Mouse (Mus musculus): ENCODE data around the gene Rmdn2.
A peak's percentile ranks its signal among the peaks of the same experiment; 100 is the strongest.

Rmdn2 gene

DNA sequence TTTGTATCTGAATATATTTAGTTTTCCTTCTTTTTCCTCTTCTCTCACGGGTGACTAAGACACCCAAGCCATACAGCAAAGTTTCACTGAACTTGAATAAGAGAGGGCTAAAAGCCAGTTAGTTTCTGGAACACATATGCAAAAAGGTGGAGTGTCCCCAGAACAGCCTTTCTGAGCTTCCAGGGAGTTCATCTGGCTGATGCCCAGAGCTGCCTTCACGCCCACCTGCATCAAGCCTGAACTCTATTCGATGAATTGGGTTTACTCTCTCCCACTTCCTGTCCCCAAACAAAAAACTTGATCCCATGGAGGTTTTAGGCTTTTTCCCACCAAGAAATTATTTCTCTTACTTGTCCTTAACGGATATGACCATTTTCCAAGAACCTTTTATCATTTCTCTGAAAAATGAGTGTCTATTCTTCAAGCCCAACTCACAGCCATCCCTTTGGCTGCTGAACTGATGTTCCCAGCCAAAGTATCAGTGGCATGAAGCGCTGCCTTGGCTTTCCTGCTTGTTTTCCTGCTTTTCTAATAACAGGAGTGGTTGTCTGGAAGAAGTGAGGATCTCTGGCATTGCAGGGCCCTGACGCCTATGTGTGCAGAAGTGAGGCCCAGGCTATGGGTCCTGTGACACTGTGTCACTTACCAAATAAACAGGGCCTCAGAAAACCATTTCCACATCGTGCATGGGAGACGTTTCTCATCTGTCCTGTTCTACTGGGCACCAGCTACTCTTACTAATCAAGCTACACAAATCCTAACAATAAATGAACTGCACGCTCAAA is 94.2 kb downstream of the Rmdn2 start:
- DNase-seq (ENCODE audit: low spot score), result no peak

GRCm38 (mm10) chr17:79708168-79708567 is 96.5 kb downstream of the Rmdn2 start:
- no peak for DNase-seq (ENCODE audit: low spot score)

DNA sequence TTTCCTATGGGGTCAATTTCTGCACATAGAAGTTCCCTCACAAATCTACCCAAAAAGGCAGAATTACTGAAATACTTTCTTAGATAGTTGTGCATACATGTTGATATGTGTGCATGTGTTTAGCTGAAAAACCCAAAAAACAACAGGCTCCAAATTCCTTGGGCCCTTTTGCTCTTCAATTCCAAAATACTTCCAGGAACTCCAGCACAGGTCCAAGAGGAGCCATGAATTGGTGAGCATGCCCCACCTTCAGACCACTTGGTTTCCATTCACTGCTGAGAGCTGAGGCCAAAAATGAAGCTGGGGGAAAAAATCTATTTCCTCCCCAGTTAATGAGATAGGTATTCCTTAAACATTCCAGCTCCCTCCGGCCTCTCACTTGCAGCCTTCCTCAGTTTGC is 98.1 kb downstream of the Rmdn2 start:
- DNase-seq (ENCODE audit: low spot score), result no peak

- no peak for DNase-seq (ENCODE audit: low spot score)
Measured at GRCm38 (mm10) chr17:79710246-79710842, 98.7 kb downstream of the Rmdn2 start.

- no peak for DNase-seq (ENCODE audit: low spot score)
Measured at GRCm38 (mm10) chr17:79711944-79712343, 100.3 kb downstream of the Rmdn2 start.

GRCm38 (mm10) chr17:79712536-79712935 is 100.9 kb downstream of the Rmdn2 start:
- no peak for DNase-seq (ENCODE audit: low spot score)

DNA sequence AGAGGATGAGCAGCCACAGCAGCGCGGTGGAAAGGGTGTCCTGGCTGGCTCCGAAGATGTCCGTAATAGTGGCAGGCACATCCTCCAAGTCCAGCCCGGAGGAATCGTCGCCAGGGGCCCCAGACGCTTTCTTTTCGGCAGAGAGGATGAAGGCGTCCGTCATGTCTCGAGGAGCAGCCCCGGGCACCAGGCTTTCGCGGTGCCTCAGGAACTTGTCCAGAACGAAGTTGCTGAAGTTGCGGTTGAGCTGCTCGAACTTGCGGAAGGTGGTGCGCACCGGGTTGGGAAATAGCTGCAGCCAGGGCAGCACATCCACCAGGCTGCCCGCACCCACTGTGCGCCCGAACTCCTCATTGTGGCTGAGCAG is 101.6 kb downstream of the Rmdn2 start:
- DNase-seq (ENCODE audit: low spot score), result no peak

- DNase-seq (ENCODE audit: low spot score), result no peak
Measured at GRCm38 (mm10) chr17:79713643-79714367, 102.1 kb downstream of the Rmdn2 start.

DNA sequence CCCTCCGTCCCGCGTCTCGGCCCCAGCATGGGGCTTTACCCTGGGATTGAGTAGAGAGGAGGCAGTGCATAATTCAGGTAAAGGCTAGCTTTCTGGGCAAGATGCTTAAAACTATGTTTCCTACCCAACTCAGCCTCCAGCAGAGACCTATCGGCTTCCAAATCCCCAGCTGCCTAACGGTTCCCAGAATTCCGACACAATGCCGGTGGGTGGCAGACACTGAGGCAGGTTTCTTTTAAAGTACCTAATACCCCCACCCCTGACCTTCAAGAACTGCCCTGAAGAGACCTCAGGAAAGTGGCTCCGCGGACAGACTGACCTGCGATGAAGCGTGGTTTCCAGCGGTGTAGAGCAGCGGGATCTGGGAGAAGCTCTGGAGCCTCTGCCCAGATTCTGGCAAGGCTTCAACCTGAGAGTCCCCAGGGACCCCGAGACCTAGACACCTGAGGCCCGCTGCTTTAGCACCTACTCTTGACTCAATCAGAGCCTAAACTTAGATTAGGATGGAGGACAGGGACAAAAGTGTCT is 102.8 kb downstream of the Rmdn2 start:
- DNase-seq (ENCODE audit: low spot score), result no peak

GRCm38 (mm10) chr17:79714931-79715637 is 103.4 kb downstream of the Rmdn2 start, which contains the start of gene Cyp1b1:
Gene Cyp1b1 (minus strand): TSS chr17:79715061.
- no peak for DNase-seq (ENCODE audit: low spot score)

GRCm38 (mm10) chr17:79715649-79716143 is 104.0 kb downstream of the Rmdn2 start:
- DNase-seq (ENCODE audit: low spot score), result peak; percentile 90

DNA sequence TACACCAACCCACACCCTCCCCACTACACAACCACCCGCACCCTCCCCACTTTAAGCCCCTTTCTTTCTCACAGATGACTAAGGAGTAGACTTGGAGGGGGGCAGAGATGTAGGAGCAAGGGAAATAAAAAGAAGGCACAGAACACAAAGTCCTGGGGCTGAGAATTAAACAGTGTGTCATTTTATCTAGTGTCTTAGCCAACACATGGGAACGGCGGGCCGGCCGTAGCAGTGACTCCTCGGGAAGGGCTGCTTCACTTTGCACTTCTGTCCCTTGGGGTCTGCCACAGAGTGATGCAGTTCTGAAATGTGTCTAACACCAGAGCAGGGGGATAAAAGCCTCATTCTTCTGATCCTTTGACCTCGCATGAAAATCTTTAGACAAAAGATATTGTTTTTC is 109.0 kb downstream of the Rmdn2 start:
- DNase-seq (ENCODE audit: low spot score), result no peak

DNA sequence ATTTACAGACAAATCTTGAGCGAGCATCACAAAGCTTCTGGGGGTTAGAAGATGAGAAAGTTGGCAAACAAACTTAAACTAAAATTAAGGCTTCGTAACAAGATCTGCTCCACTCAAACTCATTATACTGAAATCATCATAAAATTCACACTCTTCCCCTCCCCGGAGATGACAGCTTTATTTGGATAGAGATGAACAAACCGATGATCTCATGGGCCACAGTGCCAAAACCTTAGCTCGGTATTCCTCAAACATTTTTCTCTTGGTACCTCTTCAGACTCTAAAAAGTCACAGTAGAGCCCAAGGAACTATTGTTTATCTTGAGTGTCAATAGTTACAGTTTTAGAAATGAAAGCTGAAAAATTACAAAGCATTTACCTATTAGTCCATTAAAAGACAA is 115.0 kb downstream of the Rmdn2 start:
- no peak for DNase-seq (ENCODE audit: low spot score)

GRCm38 (mm10) chr17:79728053-79728584 is 116.5 kb downstream of the Rmdn2 start:
- no peak for DNase-seq (ENCODE audit: low spot score)

- DNase-seq (ENCODE audit: low spot score), result peak; percentile 38
Measured at GRCm38 (mm10) chr17:79728585-79729503, 117.2 kb downstream of the Rmdn2 start.

DNA sequence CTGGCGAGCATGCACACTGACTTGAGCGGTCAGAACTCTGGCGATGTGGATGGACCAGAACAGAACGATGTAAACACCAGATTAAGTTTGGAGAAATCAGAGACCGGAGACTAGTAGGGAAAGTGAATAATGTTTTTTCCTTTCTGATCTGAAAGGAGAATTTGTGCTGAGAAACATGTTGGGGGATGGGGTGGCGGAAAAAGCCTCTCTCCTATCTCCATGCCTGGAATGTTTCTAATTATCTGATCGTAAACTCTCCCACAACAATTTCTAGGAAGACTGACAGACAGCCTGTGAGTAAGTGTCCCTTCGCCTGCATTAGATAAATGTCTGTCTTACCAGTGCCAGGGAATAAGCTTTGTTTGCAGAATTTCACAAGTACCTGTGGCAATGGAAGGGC is 119.3 kb downstream of the Rmdn2 start:
- no peak for DNase-seq (ENCODE audit: low spot score)

GRCm38 (mm10) chr17:79733039-79733438 is 121.4 kb downstream of the Rmdn2 start:
- DNase-seq (ENCODE audit: low spot score), result no peak

DNA sequence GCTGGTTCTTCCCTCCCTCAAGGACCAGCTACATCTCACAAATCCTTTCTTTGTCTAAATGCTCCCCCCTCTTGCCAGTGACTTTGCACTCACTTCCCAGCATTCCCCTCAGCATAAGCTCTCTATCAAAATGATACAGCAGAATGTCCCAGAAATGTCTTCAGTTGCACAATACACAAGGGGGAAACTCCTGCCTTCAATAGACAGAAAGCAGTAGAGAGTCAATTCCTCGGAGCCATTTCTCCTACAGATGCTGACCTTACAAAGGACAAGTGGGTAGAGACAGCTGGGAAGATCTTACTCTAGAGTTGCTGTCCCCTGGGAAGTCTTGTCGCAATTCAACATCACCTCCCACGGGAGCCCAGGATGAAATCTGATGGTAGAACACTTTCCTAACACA is 125.9 kb downstream of the Rmdn2 start:
- no peak for DNase-seq (ENCODE audit: low spot score)

DNA sequence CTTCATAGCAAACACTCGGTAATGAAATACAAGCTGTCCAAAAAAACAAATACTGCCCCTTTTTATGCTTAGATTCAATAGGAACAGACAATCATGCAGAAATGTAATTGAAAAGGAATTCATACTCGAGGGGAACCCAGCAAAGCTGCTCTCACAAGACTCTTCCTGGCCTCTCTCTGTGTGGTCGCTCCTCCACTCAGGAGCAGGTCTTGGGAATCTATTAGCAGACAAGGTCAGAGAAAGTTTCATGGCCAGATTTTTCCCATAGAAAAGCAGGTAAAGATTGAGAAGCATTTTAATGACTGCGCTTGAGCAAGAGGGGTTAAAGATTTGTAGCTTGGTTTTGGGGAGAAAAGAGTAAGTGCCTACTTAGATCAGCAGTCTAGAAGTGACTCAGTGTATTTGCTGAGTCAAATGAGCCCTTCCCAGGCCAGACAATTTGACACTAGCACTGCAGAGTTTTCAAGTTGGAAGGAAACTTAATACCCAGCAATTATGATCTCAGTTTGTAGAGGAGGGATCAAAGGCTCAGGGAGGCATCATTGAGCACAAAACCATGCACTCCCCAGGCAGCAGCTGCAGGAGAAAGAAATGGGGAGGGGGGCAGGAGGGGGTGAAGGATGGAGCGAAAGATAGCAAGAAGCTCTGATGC is 127.3 kb downstream of the Rmdn2 start:
- DNase-seq (ENCODE audit: low spot score), result no peak

- DNase-seq (ENCODE audit: low spot score), result no peak
Measured at GRCm38 (mm10) chr17:79742635-79743034, 131.0 kb downstream of the Rmdn2 start.
